Mouse (Mus musculus): ENCODE measurements at regions not wholly inside any gene's neighbourhood (a gene's known extent, or its start where the extent isn't known, plus 50 kb on each side); places are given as distances from the start of the nearest gene placed in this dataset.

- no peak for ATAC-seq (ENCODE audit: insufficient number of reproducible peaks, low FRiP score, low TSS enrichment)
These were observed 234.4 kb downstream of the Rprm start for GRCm38 (mm10) chr2:53850815-53851528.

Data from cerebellum, adult (tissue).